Mouse (Mus musculus) limb, embryonic 13.5 days (tissue): ENCODE data around the gene Dedd. TPM values are rescaled to one million over a fixed set of nuclear protein-coding genes. Genes with fewer than 3 reads are reported as not detected.

Source experiments
- ATAC-seq: fragments of 200-750 bp; cut with Nextera tagmentation; 2 replicates; pipeline ENCODE4 v1.8.0; 2017; ENCODE audit warnings: low read depth, moderate number of reproducible peaks, moderate TSS enrichment; ENCODE audit not compliant: low FRiP score
- H3K27ac ChIP-seq: fragments of 300-500 bp; sonication (generic); 2 replicates; pipeline ENCODE4 v1.5.1; 2015; ENCODE audit warnings: inconsistent platforms, mild to moderate bottlenecking, moderate library complexity
- H3K27me3 ChIP-seq: fragments of 300-500 bp; sonication (generic); 2 replicates; pipeline ENCODE4 v1.6.1; 2015; ENCODE audit warnings: mild to moderate bottlenecking, inconsistent platforms
- H3K36me3 ChIP-seq: fragments of 300-500 bp; sonication (generic); 2 replicates; pipeline ENCODE4 v1.6.1; 2015; ENCODE audit warnings: inconsistent platforms, mild to moderate bottlenecking, moderate library complexity
- H3K4me1 ChIP-seq: fragments of 300-500 bp; sonication (generic); 2 replicates; pipeline ENCODE4 v1.6.1; 2015; ENCODE audit warnings: inconsistent platforms
- H3K4me2 ChIP-seq: fragments of 300-500 bp; sonication (generic); replicated peaks from 2 replicates; pipeline ENCODE4 v1.6.1; 2015; ENCODE audit warnings: inconsistent platforms, mild to moderate bottlenecking, moderate library complexity
- H3K4me3 ChIP-seq: fragments of 300-500 bp; sonication (generic); 2 replicates; pipeline ENCODE4 v1.5.1; 2015; ENCODE audit warnings: moderate library complexity, mild to moderate bottlenecking, inconsistent platforms
- H3K9ac ChIP-seq: fragments of 300-500 bp; sonication (generic); 2 replicates; pipeline ENCODE4 v1.6.1; 2015; ENCODE audit warnings: mild to moderate bottlenecking, inconsistent platforms
- H3K9me3 ChIP-seq: fragments of 300-500 bp; sonication (generic); 2 replicates; pipeline ENCODE4 v1.6.1; 2016; ENCODE audit warnings: inconsistent platforms
- WGBS: fragments of 180-500 bp; shearing (Covaris S2); methylation state at CpG from one replicate; pipeline ENCODE4 v1.1.7; 2015; 5-methylcytosine and 5-hydroxymethylcytosine counted together
- polyA plus RNA-seq: library from polyadenylated mRNA; unstranded; fragments of >200 nt; fragmentation: Nextera tagmentation; extraction: Ambion mirVana; gene quantifications from 2 replicates; pipeline ENCODE4 v1.2.1, GENCODE M21; 2015

Gene Dedd
- polyA plus RNA-seq, 1 experiment from 2014 or later, result 61.1 TPM

DNA sequence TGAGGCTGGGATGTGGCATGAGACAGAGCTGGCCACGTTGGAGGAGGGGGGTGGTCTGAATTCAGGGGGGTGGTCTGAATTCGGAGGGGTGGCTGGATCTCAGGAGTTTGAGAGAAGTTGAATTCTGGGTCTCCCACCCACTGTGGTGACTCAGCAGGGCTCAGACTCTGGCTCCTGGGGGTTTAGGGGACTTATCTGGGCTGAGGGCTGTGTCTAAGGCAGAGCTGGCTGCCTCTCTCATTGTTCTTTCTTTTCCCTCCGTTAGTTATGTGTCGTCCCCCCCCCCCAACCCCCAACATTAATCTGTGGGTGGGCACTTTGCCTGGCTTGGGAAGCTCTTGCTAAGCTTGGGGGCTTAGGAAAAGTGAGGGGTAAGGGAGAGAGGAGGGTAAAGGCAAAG, 45.0 kb downstream of the Dedd start:
- no peak overlapping the region for H3K9ac ChIP-seq
- 0 out of 2 replicates have a peak, but pooled peaks have one; percentile 31 for ATAC-seq
- peak overlapping the region; percentile 10; the same call in 1 of the 2 replicates for H3K27ac ChIP-seq
- peaks cover 20% of the 10 kb centered on the region for H3K4me1 ChIP-seq
- 0% methylated on average over 4 of the region's 4 CpGs for WGBS
- H3K27me3 ChIP-seq, result peaks cover 55% of the 10 kb centered on the region
- no peaks in the 10 kb centered on the region for H3K9me3 ChIP-seq
- H3K36me3 ChIP-seq, result no peaks in the 10 kb centered on the region
- H3K4me3 ChIP-seq, result no peak overlapping the region
- peak overlapping the region; percentile 9; the same call in 1 of the 2 replicates for H3K4me2 ChIP-seq

GRCm38 (mm10) chr1:171375646-171376097, 46.7 kb downstream of the Dedd start:
- WGBS, result 47% methylated on average over 9 of the region's 9 CpGs
- ATAC-seq, result no peak
- Histone ChIP-seq H3K4me2 (no peak overlapping the region), H3K9me3 (no peaks in the 10 kb centered on the region), H3K4me1 (peaks cover 33% of the 10 kb centered on the region), H3K4me3 (no peak overlapping the region), H3K27ac (no peak overlapping the region), H3K9ac (no peak overlapping the region), H3K36me3 (no peaks in the 10 kb centered on the region), H3K27me3 (peaks cover 57% of the 10 kb centered on the region)

DNA sequence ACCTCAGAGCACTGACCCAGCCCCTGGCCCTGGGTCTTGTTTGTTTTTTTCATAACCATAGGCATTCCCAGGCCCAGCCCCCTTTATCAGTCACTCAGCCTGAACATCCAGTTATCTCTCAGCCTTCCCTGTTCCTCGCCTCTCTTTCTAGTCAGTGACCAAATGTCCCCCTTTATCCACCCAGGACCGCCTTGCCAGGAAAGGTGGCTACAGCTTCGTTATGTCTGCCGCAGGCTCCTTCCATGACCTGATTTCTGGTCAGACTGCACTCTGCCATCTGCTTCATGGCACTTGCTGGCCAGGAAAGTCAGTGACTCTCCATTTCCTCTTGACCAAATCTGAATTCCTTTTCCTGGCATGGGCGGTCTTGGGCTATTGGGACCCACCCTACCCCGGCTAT, 49.4 kb downstream of the Dedd start:
- H3K9ac ChIP-seq, result no peak overlapping the region
- peaks cover 34% of the 10 kb centered on the region for H3K4me1 ChIP-seq
- ATAC-seq, result no peak
- H3K27me3 ChIP-seq, result peaks cover 53% of the 10 kb centered on the region
- WGBS, result 85% methylated on average over 6 of the region's 6 CpGs
- no peak overlapping the region for H3K4me3 ChIP-seq
- H3K36me3 ChIP-seq, result no peaks in the 10 kb centered on the region
- no peaks in the 10 kb centered on the region for H3K9me3 ChIP-seq
- H3K4me2 ChIP-seq, result no peak overlapping the region
- no peak overlapping the region for H3K27ac ChIP-seq

GRCm38 (mm10) chr1:171379935-171380599, 51.1 kb downstream of the Dedd start:
- Histone ChIP-seq H3K36me3 (no peaks in the 10 kb centered on the region), H3K4me1 (peaks cover 20% of the 10 kb centered on the region), H3K27ac (no peak overlapping the region), H3K27me3 (peaks cover 63% of the 10 kb centered on the region), H3K9me3 (no peaks in the 10 kb centered on the region), H3K4me3 (peak overlapping the region; percentile 27), H3K4me2 (peak overlapping the region; percentile 55), H3K9ac (0 out of 2 replicates have a peak overlapping the region, but pooled peaks have one; percentile 25)
- WGBS, result 8% methylated on average over 31 of the region's 31 CpGs
- ATAC-seq, result peak; percentile 34; the same call in 1 of the 2 replicates

DNA sequence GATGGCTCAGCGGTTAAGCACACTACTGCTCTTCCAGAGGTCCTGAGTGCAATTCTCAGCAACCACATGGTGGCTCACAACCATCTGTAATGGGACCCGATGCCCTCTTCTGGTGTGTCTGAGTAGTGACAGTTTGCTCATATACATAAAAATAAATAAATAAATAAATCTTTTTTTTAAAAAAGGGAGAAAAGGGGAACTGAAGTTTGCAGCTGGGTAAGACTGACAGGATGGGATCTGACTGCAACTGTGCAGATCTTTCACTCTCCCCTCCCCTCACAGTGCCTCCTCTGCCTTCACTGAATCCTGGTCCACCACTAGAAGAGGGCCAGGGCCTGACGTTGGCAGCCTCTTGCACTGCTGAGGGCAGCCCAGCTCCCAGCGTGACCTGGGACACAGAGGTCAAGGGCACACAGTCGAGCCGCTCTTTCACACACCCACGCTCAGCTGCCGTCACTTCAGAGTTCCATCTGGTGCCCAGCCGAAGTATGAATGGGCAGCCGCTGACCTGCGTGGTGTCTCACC, 53.2 kb downstream of the Dedd start:
- Histone ChIP-seq H3K4me3 (no peak overlapping the region), H3K9me3 (no peaks in the 10 kb centered on the region), H3K27ac (no peak overlapping the region), H3K9ac (no peak overlapping the region), H3K36me3 (no peaks in the 10 kb centered on the region), H3K27me3 (peaks cover 57% of the 10 kb centered on the region), H3K4me1 (peaks cover 20% of the 10 kb centered on the region), H3K4me2 (no peak overlapping the region)
- WGBS, result 86% methylated on average over 11 of the region's 11 CpGs
- no peak for ATAC-seq

- Histone ChIP-seq H3K4me2 (no peak overlapping the region), H3K9me3 (no peaks in the 10 kb centered on the region), H3K27ac (no peak overlapping the region), H3K4me3 (no peak overlapping the region), H3K27me3 (peaks cover 43% of the 10 kb centered on the region), H3K9ac (no peak overlapping the region), H3K4me1 (peaks cover 26% of the 10 kb centered on the region), H3K36me3 (no peaks in the 10 kb centered on the region)
- no peak for ATAC-seq
- WGBS, result 63% methylated on average over 9 of the region's 9 CpGs
Observed at GRCm38 (mm10) chr1:171384361-171384760, 55.4 kb downstream of the Dedd start.

- peaks cover 35% of the 10 kb centered on the region for H3K27me3 ChIP-seq
- WGBS, result 75% methylated on average over 9 of the region's 9 CpGs
Observed at GRCm38 (mm10) chr1:171385171-171385570, 56.2 kb downstream of the Dedd start.

GRCm38 (mm10) chr1:171387099-171387498, 58.2 kb downstream of the Dedd start:
- Histone ChIP-seq H3K36me3 (no peaks in the 10 kb centered on the region), H3K27ac (peak overlapping the region; percentile 7; the same call in 1 of the 2 replicates), H3K9ac (no peak overlapping the region), H3K4me1 (peaks cover 12% of the 10 kb centered on the region), H3K9me3 (no peaks in the 10 kb centered on the region), H3K4me3 (no peak overlapping the region), H3K4me2 (peak overlapping the region; percentile 41; the same call in 1 of the 2 replicates), H3K27me3 (peaks cover 18% of the 10 kb centered on the region)
- ATAC-seq, result peak; percentile 57
- WGBS, result 7% methylated on average over 6 of the region's 6 CpGs

More at GRCm38 (mm10) chr1:171385171-171385570, 56.2 kb downstream of the Dedd start:
- no peaks in the 10 kb centered on the region for H3K9me3 ChIP-seq
- peaks cover 19% of the 10 kb centered on the region for H3K4me1 ChIP-seq
- no peak for ATAC-seq
- H3K4me3 ChIP-seq, result no peak overlapping the region
- H3K4me2 ChIP-seq, result no peak overlapping the region
- H3K36me3 ChIP-seq, result no peaks in the 10 kb centered on the region
- H3K9ac ChIP-seq, result no peak overlapping the region
- no peak overlapping the region for H3K27ac ChIP-seq

- H3K4me2 ChIP-seq, result no peak within 1 kb of the TSS
- H3K9me3 ChIP-seq, result no peaks in the 10 kb centered on the region
- no peak within 1 kb of the TSS for H3K4me3 ChIP-seq
- ATAC-seq, result no peak
- H3K9ac ChIP-seq, result no peak within 1 kb of the TSS
- WGBS, result 78% methylated on average over 15 of the region's 15 CpGs
- H3K27ac ChIP-seq, result no peak within 1 kb of the TSS
- H3K36me3 ChIP-seq, result no peaks in the 10 kb centered on the region
- peaks cover 8% of the 10 kb centered on the region for H3K27me3 ChIP-seq
- H3K4me1 ChIP-seq, result peaks cover 12% of the 10 kb centered on the region
Observed at GRCm38 (mm10) chr1:171388376-171389102, 59.6 kb downstream of the Dedd start, which contains the start of gene Arhgap30. Gene Arhgap30, plus strand, starts transcription at chr1:171388954.

DNA sequence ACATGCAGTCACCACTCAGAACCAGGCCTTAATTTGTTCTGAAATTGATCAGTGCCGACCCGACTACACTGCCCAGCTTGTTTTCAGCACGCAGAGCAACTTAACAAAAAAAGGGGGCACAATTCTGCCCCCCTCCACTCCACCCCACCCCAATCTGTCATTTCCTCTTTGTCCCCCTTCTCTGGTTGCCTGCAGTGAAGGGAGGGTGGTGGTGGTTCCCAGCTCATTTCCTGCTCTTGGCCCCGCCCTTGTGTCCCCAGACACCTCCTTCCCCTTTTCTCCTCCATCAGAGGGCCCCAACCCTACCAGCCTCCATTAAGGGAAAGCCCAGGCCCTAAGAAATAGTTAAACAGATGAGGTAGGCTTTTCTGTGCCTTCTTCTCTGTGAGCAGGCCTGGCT, 61.2 kb downstream of the Dedd start:
- WGBS, result 62% methylated on average over 4 of the region's 4 CpGs
- no peak for ATAC-seq
- Histone ChIP-seq H3K27ac (no peak overlapping the region), H3K9me3 (no peaks in the 10 kb centered on the region), H3K4me3 (no peak overlapping the region), H3K36me3 (no peaks in the 10 kb centered on the region), H3K9ac (no peak overlapping the region), H3K4me2 (no peak overlapping the region), H3K4me1 (peaks cover 12% of the 10 kb centered on the region), H3K27me3 (no peaks in the 10 kb centered on the region)
